28 mouse cellular contexts compared by ENCODE assay signal in the genomic region with DNA sequence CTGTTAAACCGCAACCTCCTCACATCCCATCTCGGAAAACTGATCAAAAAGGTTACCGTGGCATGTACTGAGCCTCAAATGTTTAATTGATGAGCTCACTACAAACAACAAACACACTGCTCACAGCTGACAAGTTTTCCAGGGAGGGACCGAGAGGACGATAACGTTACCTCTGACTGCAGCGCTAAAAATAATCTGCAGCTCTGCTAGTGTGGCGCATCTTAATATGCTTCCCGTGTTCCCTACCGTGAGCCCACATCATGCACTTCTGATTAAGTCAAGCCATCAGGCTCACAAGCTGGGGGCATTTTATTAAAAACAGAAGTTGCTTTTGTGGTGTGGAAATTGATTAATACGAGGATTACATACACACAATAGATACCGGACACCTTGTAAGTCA.
A peak's percentile ranks its signal among the peaks of the same experiment; 100 is the strongest.
DNase-seq lines count a peak whose midpoint lies in the region; ATAC-seq lines count a peak whose summit lies in the region.
"Had no signal": no experiment of that assay in that cellular context is flagged by ENCODE, and none has a peak within 500 bp of the region (broad histone marks: within the 10 kb centered on the region; RNA-seq: fewer than 3 reads in every experiment).

No protein-coding gene starts in this region.

- 44% methylated on average over 12 of the region's 12 CpGs for WGBS in heart, embryonic 13.5 days
- 36% methylated on average over 12 of the region's 12 CpGs for WGBS in hindbrain, embryonic 15.5 days
- WGBS in hindbrain, embryonic 11.5 days = 68% methylated on average over 12 of the region's 12 CpGs
- 51% methylated on average over 12 of the region's 12 CpGs for WGBS in midbrain, embryonic 13.5 days
- 32% methylated on average over 12 of the region's 12 CpGs for WGBS in midbrain, embryonic 16.5 days

- peaks cover 4% of the 10 kb centered on the region for H3K9me3 ChIP-seq in heart, embryonic 13.5 days
- H3K9me3 ChIP-seq in hindbrain, embryonic 15.5 days = no peaks in the 10 kb centered on the region
- no peaks in the 10 kb centered on the region for H3K9me3 ChIP-seq in hindbrain, embryonic 11.5 days (ENCODE audit: control insufficient read depth, low read length)
- H3K9me3 ChIP-seq in midbrain, embryonic 13.5 days = no peaks in the 10 kb centered on the region
- no peaks in the 10 kb centered on the region for H3K9me3 ChIP-seq in midbrain, embryonic 16.5 days (replicated peaks; ENCODE audit: control insufficient read depth, low read length, poor library complexity, severe bottlenecking)
- H3K9me3 ChIP-seq: embryonic facial prominence, embryonic 12.5 days; limb, embryonic 10.5 days; limb, embryonic 15.5 days; liver, embryonic 13.5 days; neural tube, embryonic 15.5 days; stomach, embryonic 15.5 days had no signal

- DNase-seq in heart, postnatal 14 days = no peak
- DNase-seq in hindbrain, embryonic 11.5 days (ENCODE audit: low spot score) = no peak
- no peak for DNase-seq in adrenal gland, adult 18-20 months (ENCODE audit: low spot score in 2 of 2)
- DNase-seq: adrenal gland, adult 2 months; cerebellum, adult 8-10 months; cerebellum, postnatal 25 days; kidney, adult 11 months; kidney, postnatal 14 days; layer of hippocampus, adult 9-11 months; liver, embryonic 13.5 days; lung, adult 18-20 months; lung, postnatal 4 days; retina, postnatal 1 day; right cerebral cortex, postnatal 14 days; thymus, postnatal 25 days had no signal

- no peak overlapping the region for H3K27ac ChIP-seq in heart, embryonic 13.5 days (replicated peaks)
- H3K27ac ChIP-seq in hindbrain, embryonic 15.5 days (replicated peaks) = no peak overlapping the region
- H3K27ac ChIP-seq in hindbrain, embryonic 11.5 days (ENCODE audit: low read depth, low read length) = no peak overlapping the region
- no peak overlapping the region for H3K27ac ChIP-seq in midbrain, embryonic 13.5 days
- no peak overlapping the region for H3K27ac ChIP-seq in midbrain, embryonic 16.5 days (ENCODE audit: low read length)
- H3K27ac ChIP-seq: embryonic facial prominence, embryonic 12.5 days; limb, embryonic 10.5 days; limb, embryonic 15.5 days; liver, embryonic 13.5 days; neural tube, embryonic 15.5 days; stomach, embryonic 15.5 days had no signal

- intact Hi-C loops in heart, postnatal 14 days (cut with DNase I) = no loop called here

- no peak overlapping the region for H3K9ac ChIP-seq in heart, embryonic 13.5 days
- H3K9ac ChIP-seq in hindbrain, embryonic 15.5 days = no peak overlapping the region
- H3K9ac ChIP-seq in hindbrain, embryonic 11.5 days (ENCODE audit: low read depth, low read length) = no peak overlapping the region
- H3K9ac ChIP-seq in midbrain, embryonic 13.5 days (replicated peaks) = no peak overlapping the region
- H3K9ac ChIP-seq in midbrain, embryonic 16.5 days (ENCODE audit: low read depth, low read length) = no peak overlapping the region
- H3K9ac ChIP-seq: embryonic facial prominence, embryonic 12.5 days; limb, embryonic 15.5 days; liver, embryonic 13.5 days; neural tube, embryonic 15.5 days; stomach, embryonic 15.5 days had no signal

- peaks cover 31% of the 10 kb centered on the region for H3K27me3 ChIP-seq in heart, embryonic 13.5 days (replicated peaks)
- H3K27me3 ChIP-seq in hindbrain, embryonic 15.5 days = no peaks in the 10 kb centered on the region
- no peaks in the 10 kb centered on the region for H3K27me3 ChIP-seq in hindbrain, embryonic 11.5 days (ENCODE audit: control insufficient read depth, insufficient read depth, low read length)
- H3K27me3 ChIP-seq in midbrain, embryonic 13.5 days = 0 out of 2 replicates have a peak, but pooled peaks cover 6% of the 10 kb centered on the region
- H3K27me3 ChIP-seq in midbrain, embryonic 16.5 days (ENCODE audit: control insufficient read depth, insufficient read depth, low read depth, low read length) = no peaks in the 10 kb centered on the region
- H3K27me3 ChIP-seq: liver, embryonic 13.5 days; neural tube, embryonic 15.5 days; stomach, embryonic 15.5 days had no signal

- no peak for ATAC-seq in heart, embryonic 13.5 days (ENCODE audit: extremely low read depth, insufficient number of reproducible peaks, low FRiP score, low TSS enrichment)
- ATAC-seq in hindbrain, embryonic 15.5 days (ENCODE audit: low FRiP score, low read depth) = 0 out of 2 replicates have a peak, but pooled peaks have one; percentile 6
- no peak for ATAC-seq in hindbrain, embryonic 11.5 days (ENCODE audit: low FRiP score)
- no peak for ATAC-seq in midbrain, embryonic 13.5 days
- peak; percentile 39; the same call in 1 of the 2 replicates for ATAC-seq in midbrain, embryonic 16.5 days
- ATAC-seq: CD4-positive, CD25-positive, alpha-beta regulatory T cell, adult 4 months; forebrain, embryonic 14.5 days; inflammation-experienced regulatory T-cells, adult 6 months; lung, postnatal 0 days had no signal

- no peaks in the 10 kb centered on the region for H3K36me3 ChIP-seq in heart, embryonic 13.5 days
- no peaks in the 10 kb centered on the region for H3K36me3 ChIP-seq in hindbrain, embryonic 15.5 days
- H3K36me3 ChIP-seq in hindbrain, embryonic 11.5 days (ENCODE audit: control insufficient read depth, insufficient read depth, low read length) = no peaks in the 10 kb centered on the region
- H3K36me3 ChIP-seq in midbrain, embryonic 13.5 days = no peaks in the 10 kb centered on the region
- H3K36me3 ChIP-seq in midbrain, embryonic 16.5 days (ENCODE audit: control insufficient read depth, insufficient read depth, low read length) = no peaks in the 10 kb centered on the region
- H3K36me3 ChIP-seq: embryonic facial prominence, embryonic 12.5 days; limb, embryonic 10.5 days; limb, embryonic 15.5 days; liver, embryonic 13.5 days; neural tube, embryonic 15.5 days; stomach, embryonic 15.5 days had no signal

- H3K4me2 ChIP-seq in heart, embryonic 13.5 days = peak overlapping the region; percentile 37
- H3K4me2 ChIP-seq in hindbrain, embryonic 15.5 days = peak overlapping the region; percentile 12; the same call in 1 of the 2 replicates
- no peak overlapping the region for H3K4me2 ChIP-seq in hindbrain, embryonic 11.5 days (replicated peaks; ENCODE audit: low read depth, low read length)
- H3K4me2 ChIP-seq in midbrain, embryonic 13.5 days (replicated peaks) = 0 out of 2 replicates have a peak overlapping the region, but pooled peaks have one; percentile 9
- H3K4me2 ChIP-seq in midbrain, embryonic 16.5 days (ENCODE audit: low read length) = peak overlapping the region; percentile 20; the same call in 1 of the 2 replicates
- H3K4me2 ChIP-seq: embryonic facial prominence, embryonic 12.5 days; limb, embryonic 15.5 days; liver, embryonic 13.5 days; neural tube, embryonic 15.5 days; stomach, embryonic 15.5 days had no signal

- H3K4me1 ChIP-seq in heart, embryonic 13.5 days = peaks cover 30% of the 10 kb centered on the region
- H3K4me1 ChIP-seq in hindbrain, embryonic 15.5 days (replicated peaks) = peaks cover 10% of the 10 kb centered on the region; the same call in 1 of the 2 replicates
- H3K4me1 ChIP-seq in hindbrain, embryonic 11.5 days (replicated peaks; ENCODE audit: control insufficient read depth, insufficient read depth, low read length) = no peaks in the 10 kb centered on the region
- H3K4me1 ChIP-seq in midbrain, embryonic 13.5 days (replicated peaks) = peaks cover 11% of the 10 kb centered on the region
- H3K4me1 ChIP-seq in midbrain, embryonic 16.5 days (ENCODE audit: control insufficient read depth, insufficient read depth, low read length) = peaks cover 5% of the 10 kb centered on the region; the same call in 1 of the 2 replicates
- H3K4me1 ChIP-seq: embryonic facial prominence, embryonic 12.5 days; limb, embryonic 10.5 days; limb, embryonic 15.5 days; liver, embryonic 13.5 days; stomach, embryonic 15.5 days had no signal

- H3K4me3 ChIP-seq in heart, embryonic 13.5 days = no peak overlapping the region
- H3K4me3 ChIP-seq in hindbrain, embryonic 15.5 days = no peak overlapping the region
- H3K4me3 ChIP-seq in hindbrain, embryonic 11.5 days (ENCODE audit: low read depth, low read length) = no peak overlapping the region
- no peak overlapping the region for H3K4me3 ChIP-seq in midbrain, embryonic 13.5 days (replicated peaks)
- H3K4me3 ChIP-seq in midbrain, embryonic 16.5 days (ENCODE audit: low read depth, low read length) = no peak overlapping the region
- H3K4me3 ChIP-seq: embryonic facial prominence, embryonic 12.5 days; limb, embryonic 10.5 days; limb, embryonic 15.5 days; liver, embryonic 13.5 days; neural tube, embryonic 15.5 days; stomach, embryonic 15.5 days had no signal

Comparison
In these comparisons a context has a peak if more than half of its experiments do, and no peak if none do; other contexts are left out.
1. ATAC-seq: peak in hindbrain, embryonic 15.5 days (single experiment) and midbrain, embryonic 16.5 days (single experiment); none in heart, embryonic 13.5 days (single experiment), hindbrain, embryonic 11.5 days (single experiment) and midbrain, embryonic 13.5 days (single experiment).